Mouse (Mus musculus) cerebellum, adult 8-10 months (tissue): Measurements from ENCODE around the gene Cldn1.

Experiments used
- DNase-seq: peaks from one replicate; pipeline ENCODE4 v3.0.0; 2022

Cldn1 gene

GRCm38 (mm10) chr16:26371325-26372053 is at the start of gene Cldn1:
TSS of gene Cldn1 (minus strand) at chr16:26371841.
- DNase-seq, result peak; percentile 41

GRCm38 (mm10) chr16:26418616-26419015 is 47.0 kb upstream of the Cldn1 start:
- no peak for DNase-seq

DNA sequence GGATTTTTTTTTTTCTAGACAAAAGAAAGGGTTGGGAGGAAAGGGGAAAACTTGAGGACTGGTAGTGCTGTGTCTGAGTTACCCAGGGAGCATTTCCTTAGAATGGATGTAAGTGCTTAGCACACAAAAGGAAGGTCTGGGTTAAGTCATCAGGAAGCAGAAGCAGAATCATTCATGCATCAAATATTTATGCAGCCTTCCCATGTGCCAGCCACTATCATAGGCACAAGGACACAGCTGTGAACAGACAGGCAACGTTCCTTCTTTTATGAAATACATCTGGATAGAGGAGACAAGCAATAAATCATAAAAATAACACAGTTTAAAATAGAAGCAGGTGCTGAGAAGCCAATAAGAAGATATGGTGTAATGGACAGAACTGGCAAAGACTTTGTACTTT is 32.4 kb upstream of the Cldn1 start:
- DNase-seq, result no peak

DNA sequence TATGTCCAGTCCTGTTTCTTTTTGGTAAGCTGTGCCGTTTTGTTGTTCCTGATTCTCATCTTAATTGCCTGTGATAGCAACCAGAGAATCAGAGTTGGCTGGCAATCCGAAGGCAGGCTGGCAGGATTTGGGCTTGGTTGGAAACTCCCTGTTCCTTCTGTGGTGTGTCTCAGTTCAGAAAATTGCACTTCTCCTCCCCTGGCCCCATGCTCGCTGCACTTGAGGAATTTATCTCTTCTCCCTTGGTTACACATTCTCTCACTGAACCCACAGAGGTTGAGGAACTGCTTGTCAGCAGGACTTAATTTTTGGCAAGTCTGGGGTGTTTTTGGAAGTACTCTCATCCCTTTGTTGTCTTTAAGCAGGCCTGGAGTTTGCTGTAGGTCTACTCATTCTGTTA is 29.3 kb upstream of the Cldn1 start:
- DNase-seq, result no peak

DNA sequence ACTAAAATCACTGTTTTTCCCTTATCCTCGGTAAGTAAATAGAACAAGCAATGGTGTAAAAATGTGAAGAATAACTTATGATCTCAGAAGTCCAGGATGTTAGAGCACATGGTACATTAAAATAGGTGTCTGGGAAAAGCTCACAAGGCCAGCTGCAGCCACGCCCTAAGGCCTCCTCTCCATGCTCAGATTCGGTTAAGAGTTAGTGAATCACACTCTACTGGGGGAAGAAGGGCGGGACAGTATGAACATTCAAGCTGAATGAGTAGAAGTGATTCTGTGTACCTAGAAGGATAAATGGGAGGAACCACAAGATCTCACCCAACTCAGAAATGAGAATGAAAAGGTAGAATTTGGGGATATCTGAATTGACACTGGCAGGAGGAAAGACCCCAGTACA is 28.9 kb upstream of the Cldn1 start:
- DNase-seq, result no peak

GRCm38 (mm10) chr16:26390936-26391335 is 19.3 kb upstream of the Cldn1 start:
- DNase-seq, result no peak

GRCm38 (mm10) chr16:26386159-26386558 is 14.5 kb upstream of the Cldn1 start:
- no peak for DNase-seq

DNA sequence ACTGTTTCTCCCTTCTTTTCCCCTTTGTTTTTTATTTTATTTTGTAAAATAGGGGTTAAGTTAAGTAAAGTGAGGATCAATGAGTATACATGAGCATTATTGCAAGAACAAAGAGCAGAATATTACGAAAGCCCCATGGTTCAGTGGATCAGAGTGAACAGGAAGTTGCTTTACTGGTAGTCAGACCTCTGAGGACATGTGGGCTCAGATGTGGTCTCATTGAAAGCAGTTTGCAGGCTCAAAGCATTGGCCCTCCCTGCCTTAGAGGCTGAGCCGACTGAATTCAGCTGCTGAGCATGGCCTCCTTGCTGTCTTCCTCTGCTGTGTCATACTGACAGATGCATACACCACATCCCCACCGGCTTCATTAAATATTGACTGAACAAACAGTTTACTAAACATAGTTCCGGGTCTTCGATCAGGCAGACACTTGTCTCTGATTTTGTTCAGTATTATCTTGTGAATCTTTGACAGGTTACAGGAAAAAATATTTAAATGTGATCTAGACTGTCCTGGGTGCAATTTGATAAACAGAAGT is 12.5 kb upstream of the Cldn1 start:
- no peak for DNase-seq

DNA sequence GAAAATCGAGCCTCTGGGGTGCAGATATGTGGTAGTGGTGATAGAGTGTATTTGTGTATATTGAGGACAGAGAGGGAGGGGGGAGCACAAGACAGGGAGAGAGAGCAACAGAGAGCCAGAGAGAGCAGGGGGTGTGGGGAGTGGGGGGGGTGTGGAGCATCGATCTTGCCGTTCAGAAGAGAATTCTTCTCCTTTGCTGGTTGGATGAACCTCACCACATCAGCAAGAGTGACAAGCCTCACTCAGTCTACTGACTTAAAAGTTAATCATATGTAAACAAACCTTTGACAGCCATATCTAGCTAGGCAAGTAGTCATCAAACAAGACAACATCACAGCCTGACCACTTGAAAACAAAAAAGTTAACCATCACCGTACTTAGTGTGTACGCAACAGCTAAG is 5.5 kb upstream of the Cldn1 start:
- DNase-seq, result no peak

- DNase-seq, result no peak
Observed at GRCm38 (mm10) chr16:26370127-26370526, 1.5 kb downstream of the Cldn1 start.

DNA sequence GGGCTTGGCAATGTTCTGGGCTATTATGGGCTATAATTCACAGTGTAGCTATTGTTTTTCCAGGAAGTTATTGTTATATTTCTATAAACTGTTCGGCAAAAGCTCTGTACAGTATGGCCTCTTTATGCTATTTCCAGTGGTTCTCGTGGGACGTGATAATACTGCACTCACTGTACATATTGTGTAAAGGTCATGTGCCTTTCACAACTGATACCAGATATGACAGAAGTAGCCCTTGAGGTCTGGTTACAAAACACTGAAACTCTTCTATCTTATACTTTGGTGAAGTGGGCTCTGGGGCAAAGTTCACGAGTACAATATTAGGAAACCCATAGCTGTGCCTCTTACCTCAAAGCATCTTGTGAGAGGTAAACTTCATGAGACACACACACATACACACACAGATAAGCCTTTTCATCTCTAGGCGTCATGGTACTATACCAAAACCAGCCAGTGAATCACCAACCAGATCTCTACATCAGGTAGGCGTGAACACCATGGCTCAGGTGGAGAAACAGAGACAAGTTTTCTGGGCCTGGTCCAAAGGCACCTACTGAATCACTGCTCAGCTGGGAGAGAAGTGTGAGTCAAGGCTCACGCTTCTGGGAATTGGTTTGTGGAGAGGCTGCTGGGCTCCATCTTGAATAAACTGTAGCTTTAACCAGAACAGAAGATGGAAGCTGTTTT is 2.5 kb downstream of the Cldn1 start:
- DNase-seq, result no peak

GRCm38 (mm10) chr16:26368121-26368520 is 3.5 kb downstream of the Cldn1 start:
- no peak for DNase-seq

DNA sequence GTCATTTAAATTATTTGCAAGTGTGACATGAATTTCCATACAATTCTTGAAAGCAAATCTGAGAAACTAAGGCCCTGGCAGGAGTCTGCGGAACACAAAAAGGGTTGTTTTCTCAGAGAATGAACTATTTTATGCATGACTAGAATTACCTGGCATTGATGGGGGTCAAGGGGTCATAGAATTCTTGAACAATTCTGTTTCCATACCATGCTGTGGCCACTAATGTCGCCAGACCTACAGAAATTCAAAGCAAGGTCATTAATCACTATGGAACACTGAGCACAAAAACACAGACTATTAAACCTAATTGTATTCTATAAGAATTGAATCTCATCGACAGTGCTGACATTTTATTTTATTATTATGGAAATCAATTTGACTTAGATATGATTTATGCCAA is 10.9 kb downstream of the Cldn1 start:
- no peak for DNase-seq

DNA sequence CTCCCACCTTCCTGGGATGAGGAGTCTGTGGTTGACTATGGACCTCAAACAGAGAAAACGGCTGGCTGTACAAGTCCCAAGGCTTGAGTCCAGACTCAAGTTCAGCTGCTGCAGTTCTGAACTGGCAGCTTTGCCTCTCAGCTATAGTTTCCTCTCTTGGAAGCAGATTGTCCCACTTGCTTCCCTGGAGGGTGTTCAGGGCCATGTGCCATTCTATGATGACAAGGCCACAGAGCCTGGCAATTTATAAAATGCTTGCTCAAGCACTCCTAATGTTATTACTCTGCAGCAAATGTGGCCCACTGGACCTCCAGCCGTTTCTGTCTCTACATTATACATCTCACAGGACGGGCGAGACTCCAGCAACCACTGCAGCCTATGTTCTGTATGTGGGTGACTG is 12.0 kb downstream of the Cldn1 start:
- no peak for DNase-seq

- DNase-seq, result no peak
Observed at GRCm38 (mm10) chr16:26358898-26359297, 12.7 kb downstream of the Cldn1 start.

- DNase-seq, result no peak
Observed at GRCm38 (mm10) chr16:26357863-26358780, 13.5 kb downstream of the Cldn1 start.

GRCm38 (mm10) chr16:26355513-26355912 is 16.1 kb downstream of the Cldn1 start:
- no peak for DNase-seq

GRCm38 (mm10) chr16:26350786-26351185 is 20.9 kb downstream of the Cldn1 start:
- DNase-seq, result no peak

GRCm38 (mm10) chr16:26348809-26349208 is 22.8 kb downstream of the Cldn1 start:
- no peak for DNase-seq

DNA sequence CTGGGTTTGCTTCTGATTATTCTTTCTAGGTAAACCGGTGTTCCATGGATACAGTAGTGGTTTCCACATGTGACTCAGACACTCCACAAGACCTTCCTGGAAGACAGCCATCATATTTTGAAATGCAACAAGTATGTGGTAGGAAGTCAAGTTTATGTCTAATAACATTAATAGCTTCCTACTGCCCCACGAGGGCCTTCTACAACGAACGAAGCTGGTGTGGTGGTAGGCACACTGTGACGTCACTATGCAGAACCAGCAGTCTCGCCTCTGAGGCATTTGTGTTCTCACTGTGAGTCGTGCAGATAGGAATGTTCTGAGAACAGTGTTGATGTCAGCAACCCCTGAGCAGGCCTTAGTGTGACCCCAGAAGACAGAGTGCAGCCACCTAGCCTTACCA is 55.4 kb downstream of the Cldn1 start:
- DNase-seq, result no peak

- no peak for DNase-seq
Observed at GRCm38 (mm10) chr16:26314815-26315214, 56.8 kb downstream of the Cldn1 start.

- DNase-seq, result no peak
Observed at GRCm38 (mm10) chr16:26309402-26309801, 62.2 kb downstream of the Cldn1 start.
